Mouse (Mus musculus) gastrocnemius, postnatal 36 days (tissue): ENCODE data around the gene Trim69. TPM values are rescaled to one million over a fixed set of nuclear protein-coding genes. Genes with fewer than 3 reads are reported as not detected.
"Not testable (repeated sequence)": the region's sequence is repeated elsewhere in the genome, so short reads cannot be mapped to it uniquely, and the experiment has no call there.

Source experiments
- DNase-seq, 2 experiments: peaks; one replicate each; pipeline ENCODE4 v3.0.0; 2022
- intact Hi-C: fragments of 180-260 bp; cut with DNase I; formaldehyde crosslinking; loops from one replicate; pipeline ENCODE4 v1.15.1; 2025
- total RNA-seq, 2 experiments: library from RNA; stranded (reverse); gene quantifications; 2 replicates each; pipeline ENCODE4 v1.2.3; 2021

Gene Trim69
- total RNA-seq, 2 experiments from 2014 or later: not detected

- DNase-seq: no peak
- intact Hi-C loops: loop anchor here (2.0 to 5.0 kb wide), 2 partner anchors 48 to 108 kb away; no protein-coding TSS in a partner anchor
These were observed 34.0 kb downstream of the Trim69 start for GRCm38 (mm10) chr2:122194509-122194929.

GRCm38 (mm10) chr2:122201501-122201900 lies 41.0 kb downstream of the Trim69 start:
- intact Hi-C loops: no loop called here
- DNase-seq: no peak

GRCm38 (mm10) chr2:122206440-122207107 lies 46.1 kb downstream of the Trim69 start:
- no peak for DNase-seq
- intact Hi-C loops: no loop called here

- intact Hi-C loops: no loop called here
- no peak for DNase-seq
These were observed 50.2 kb downstream of the Trim69 start for GRCm38 (mm10) chr2:122210534-122211228.

GRCm38 (mm10) chr2:122217075-122217474 lies 56.6 kb downstream of the Trim69 start:
- DNase-seq, intact Hi-C loops: not testable (repeated sequence)

- intact Hi-C loops: no loop called here
- no peak for DNase-seq
These were observed 57.7 kb downstream of the Trim69 start for GRCm38 (mm10) chr2:122218234-122218633.

- DNase-seq: no peak
- intact Hi-C loops: no loop called here
These were observed 60.9 kb downstream of the Trim69 start for GRCm38 (mm10) chr2:122221378-122221777.

GRCm38 (mm10) chr2:122221798-122222197 lies 61.3 kb downstream of the Trim69 start:
- intact Hi-C loops: no loop called here
- DNase-seq: no peak

GRCm38 (mm10) chr2:122222272-122222671 lies 61.8 kb downstream of the Trim69 start:
- intact Hi-C loops: no loop called here
- DNase-seq: no peak

GRCm38 (mm10) chr2:122223654-122224053 lies 63.2 kb downstream of the Trim69 start:
- intact Hi-C loops: no loop called here
- no peak for DNase-seq

Other genes starting within 250 kb of the Trim69 start
- 1 to 10 TPM; 5.3 to 7.5 TPM for gene Ctdspl2, start 204.7 kb upstream of the Trim69 start, total RNA-seq
- not detected for gene Mageb3, start 204.6 kb upstream of the Trim69 start, total RNA-seq
- gene Eif3j1, start 132.2 kb upstream of the Trim69 start, total RNA-seq: 10 to 100 TPM; 25.8 to 32.1 TPM
- gene Spg11, start 42.3 kb upstream of the Trim69 start, total RNA-seq: 1 to 10 TPM; 4.1 to 4.8 TPM
- gene B2m, start 13.0 kb upstream of the Trim69 start, total RNA-seq: 10 to 100 TPM; 61.2 to 75.7 TPM
- gene Patl2, start 25.5 kb downstream of the Trim69 start, total RNA-seq: not detected
- not detected for gene Terb2, start 25.6 kb downstream of the Trim69 start, total RNA-seq
- gene Sord, start 74.0 kb downstream of the Trim69 start, total RNA-seq: 10 to 100 TPM; 39.0 to 51.1 TPM
- under 1 TPM in 1 of 2 experiments, not detected in 1; 0.17 TPM for gene Duox2, start 137.7 kb downstream of the Trim69 start, total RNA-seq
- gene Duoxa2, start 138.2 kb downstream of the Trim69 start, total RNA-seq: not detected
- under 1 TPM; 0.41 to 0.49 TPM for gene Duoxa1, start 153.0 kb downstream of the Trim69 start, total RNA-seq
- under 1 TPM; 0.47 to 0.66 TPM for gene Duox1, start 155.0 kb downstream of the Trim69 start, total RNA-seq
- gene Shf, start 208.5 kb downstream of the Trim69 start, total RNA-seq: 1 to 10 TPM; 1.9 to 2.1 TPM